Mouse (Mus musculus): ENCODE results near the gene Lypd6b. TPM values are rescaled to one million over a fixed set of nuclear protein-coding genes. Genes with fewer than 3 reads are reported as not detected.

Lypd6b gene
- polyA plus RNA-seq, 2 experiments, result 0.02 TPM; not detected in 1

- H3K27ac ChIP-seq, result no peak overlapping the region
- no peaks in the 10 kb centered on the region for H3K36me3 ChIP-seq (replicated peaks; ENCODE audit: control insufficient read depth, insufficient read depth, low read depth)
- H3K4me2 ChIP-seq (ENCODE audit: low read depth), result no peak overlapping the region
- no peaks in the 10 kb centered on the region for H3K27me3 ChIP-seq (ENCODE audit: control insufficient read depth, insufficient read depth, low read length)
- DNase-seq (ENCODE audit: low read depth in 3 of 3, low spot score in 3 of 3) (no peak), ATAC-seq (ENCODE audit: insufficient read depth) (no peak)
- no peaks in the 10 kb centered on the region for H3K9me3 ChIP-seq (ENCODE audit: control insufficient read depth, low read length)
- WGBS (ENCODE audit: insufficient replicate concordance), result 59% methylated on average over 1 of the region's 1 CpGs
- TF ChIP-seq EP300 (IDR thresholded peaks at IDR 0.05; ENCODE audit: low read depth) (no peak), CTCF (IDR thresholded peaks at IDR 0.05; ENCODE audit: low read depth) (no peak)
- no peak overlapping the region for H3K9ac ChIP-seq (replicated peaks)
- H3K4me1 ChIP-seq (replicated peaks; ENCODE audit: control insufficient read depth in 2 of 2, insufficient read depth in 2 of 2, low read length in 1 of 2), result no peaks in the 10 kb centered on the region
- no peak overlapping the region for H3K4me3 ChIP-seq (ENCODE audit: insufficient read depth in 1 of 2, low read depth in 2 of 2, low read length in 2 of 2)
Measured at GRCm38 (mm10) chr2:49849771-49850170, 62.3 kb downstream of the Lypd6b start.

GRCm38 (mm10) chr2:49851977-49852376, 64.5 kb downstream of the Lypd6b start:
- H3K4me1 ChIP-seq (replicated peaks; ENCODE audit: control insufficient read depth in 2 of 2, insufficient read depth in 2 of 2, low read length in 1 of 2), result no peaks in the 10 kb centered on the region
- DNase-seq (ENCODE audit: low read depth in 3 of 3, low spot score in 3 of 3) (no peak), ATAC-seq (ENCODE audit: insufficient read depth) (no peak)
- no peak overlapping the region for H3K4me3 ChIP-seq (ENCODE audit: insufficient read depth in 1 of 2, low read depth in 2 of 2, low read length in 2 of 2)
- H3K27ac ChIP-seq, result no peak overlapping the region
- no peaks in the 10 kb centered on the region for H3K9me3 ChIP-seq (ENCODE audit: control insufficient read depth, low read length)
- TF ChIP-seq CTCF (IDR thresholded peaks at IDR 0.05; ENCODE audit: low read depth) (no peak), EP300 (IDR thresholded peaks at IDR 0.05; ENCODE audit: low read depth) (no peak)
- H3K36me3 ChIP-seq (replicated peaks; ENCODE audit: control insufficient read depth, insufficient read depth, low read depth), result no peaks in the 10 kb centered on the region
- H3K9ac ChIP-seq (replicated peaks), result no peak overlapping the region
- no peaks in the 10 kb centered on the region for H3K27me3 ChIP-seq (ENCODE audit: control insufficient read depth, insufficient read depth, low read length)
- no peak overlapping the region for H3K4me2 ChIP-seq (ENCODE audit: low read depth)

- DNase-seq (ENCODE audit: low read depth in 3 of 3, low spot score in 3 of 3), result no peak
- Histone ChIP-seq H3K27me3 (ENCODE audit: control insufficient read depth, insufficient read depth, low read length) (no peaks in the 10 kb centered on the region), H3K9me3 (ENCODE audit: control insufficient read depth, low read length) (no peaks in the 10 kb centered on the region), H3K9ac (replicated peaks) (no peak overlapping the region), H3K4me3 (ENCODE audit: insufficient read depth in 1 of 2, low read depth in 2 of 2, low read length in 2 of 2) (no peak overlapping the region), H3K27ac (no peak overlapping the region), H3K4me2 (ENCODE audit: low read depth) (no peak overlapping the region), H3K4me1 (replicated peaks; ENCODE audit: control insufficient read depth in 2 of 2, insufficient read depth in 2 of 2, low read length in 1 of 2) (no peaks in the 10 kb centered on the region), H3K36me3 (replicated peaks; ENCODE audit: control insufficient read depth, insufficient read depth, low read depth) (no peaks in the 10 kb centered on the region)
- 67% methylated on average over 10 of the region's 10 CpGs for WGBS (ENCODE audit: insufficient replicate concordance)
- no peak for TF ChIP-seq EP300 (IDR thresholded peaks at IDR 0.05; ENCODE audit: low read depth)
- TF ChIP-seq CTCF (IDR thresholded peaks at IDR 0.05; ENCODE audit: low read depth), result no peak
- ATAC-seq (ENCODE audit: insufficient read depth), result no peak
Measured at GRCm38 (mm10) chr2:49856161-49856564, 68.7 kb downstream of the Lypd6b start.

GRCm38 (mm10) chr2:49856584-49856983, 69.1 kb downstream of the Lypd6b start:
- H3K4me1 ChIP-seq (replicated peaks; ENCODE audit: control insufficient read depth in 2 of 2, insufficient read depth in 2 of 2, low read length in 1 of 2), result no peaks in the 10 kb centered on the region
- H3K27me3 ChIP-seq (ENCODE audit: control insufficient read depth, insufficient read depth, low read length), result no peaks in the 10 kb centered on the region
- H3K4me3 ChIP-seq (ENCODE audit: insufficient read depth in 1 of 2, low read depth in 2 of 2, low read length in 2 of 2), result no peak overlapping the region
- H3K27ac ChIP-seq, result no peak overlapping the region
- H3K9me3 ChIP-seq (ENCODE audit: control insufficient read depth, low read length), result no peaks in the 10 kb centered on the region
- TF ChIP-seq EP300 (IDR thresholded peaks at IDR 0.05; ENCODE audit: low read depth), result no peak
- TF ChIP-seq CTCF (IDR thresholded peaks at IDR 0.05; ENCODE audit: low read depth), result no peak
- H3K36me3 ChIP-seq (replicated peaks; ENCODE audit: control insufficient read depth, insufficient read depth, low read depth), result no peaks in the 10 kb centered on the region
- no peak overlapping the region for H3K9ac ChIP-seq (replicated peaks)
- ATAC-seq (ENCODE audit: insufficient read depth) (no peak), DNase-seq (ENCODE audit: low read depth in 3 of 3, low spot score in 3 of 3) (no peak)
- H3K4me2 ChIP-seq (ENCODE audit: low read depth), result no peak overlapping the region
- 61% methylated on average over 5 of the region's 5 CpGs for WGBS (ENCODE audit: insufficient replicate concordance)

GRCm38 (mm10) chr2:49860219-49860962, 72.9 kb downstream of the Lypd6b start:
- Histone ChIP-seq H3K4me2 (ENCODE audit: low read depth) (no peak overlapping the region), H3K9ac (replicated peaks) (no peak overlapping the region), H3K27me3 (ENCODE audit: control insufficient read depth, insufficient read depth, low read length) (no peaks in the 10 kb centered on the region), H3K36me3 (replicated peaks; ENCODE audit: control insufficient read depth, insufficient read depth, low read depth) (no peaks in the 10 kb centered on the region), H3K4me3 (ENCODE audit: insufficient read depth in 1 of 2, low read depth in 2 of 2, low read length in 2 of 2) (no peak overlapping the region), H3K4me1 (replicated peaks; ENCODE audit: control insufficient read depth in 2 of 2, insufficient read depth in 2 of 2, low read length in 1 of 2) (no peaks in the 10 kb centered on the region), H3K9me3 (ENCODE audit: control insufficient read depth, low read length) (no peaks in the 10 kb centered on the region), H3K27ac (no peak overlapping the region)
- no peak for TF ChIP-seq CTCF (IDR thresholded peaks at IDR 0.05; ENCODE audit: low read depth)
- no peak for TF ChIP-seq EP300 (IDR thresholded peaks at IDR 0.05; ENCODE audit: low read depth)
- ATAC-seq (ENCODE audit: insufficient read depth) (no peak), DNase-seq (ENCODE audit: low read depth in 3 of 3, low spot score in 3 of 3) (no peak)
- 43% methylated on average over 11 of the region's 11 CpGs for WGBS (ENCODE audit: insufficient replicate concordance)

Data from liver, embryonic 14.5 days (tissue).